Mouse (Mus musculus) spleen, postnatal 10 days (tissue): Measurements from ENCODE around the gene Myo1g.

ENCODE experiments used
- DNase-seq, 2 experiments: peaks; one replicate each; pipeline ENCODE4 v3.0.0; 2021 to 2022; ENCODE audit warnings: low spot score in 2 of 2

Gene Myo1g

GRCm38 (mm10) chr11:6489257-6489656 lies 31.5 kb downstream of the Myo1g start:
- DNase-seq: no peak

DNA sequence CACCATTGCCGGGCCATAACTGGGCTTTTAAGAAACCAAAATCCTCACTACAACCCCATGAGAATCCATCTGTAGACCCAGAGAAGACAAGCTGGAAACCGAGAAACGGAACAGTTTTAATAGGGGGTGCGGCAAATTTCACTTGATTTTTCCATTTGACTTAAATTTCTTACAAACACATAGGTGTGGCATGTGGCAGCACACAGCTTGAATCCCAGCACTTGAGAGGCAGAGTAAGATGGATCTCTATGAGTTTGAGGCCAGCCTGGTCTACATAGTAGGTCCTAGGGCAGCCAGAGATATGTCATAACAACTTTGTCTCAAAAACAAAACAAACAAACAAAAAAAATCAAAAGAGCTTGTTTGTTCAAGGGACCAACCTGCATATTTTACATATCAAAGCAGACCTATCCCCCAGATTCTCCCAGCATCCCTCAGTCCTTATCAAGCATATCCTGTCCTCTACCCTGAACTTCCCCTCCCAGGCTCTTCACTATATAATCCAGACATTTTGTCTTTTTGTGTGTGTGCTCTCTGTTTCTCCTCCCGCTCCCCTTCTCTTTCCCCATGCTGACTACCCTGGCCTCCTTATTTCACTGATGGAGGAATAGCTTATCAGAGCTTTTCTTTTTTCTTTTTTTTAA lies 32.6 kb downstream of the Myo1g start:
- no peak for DNase-seq

DNA sequence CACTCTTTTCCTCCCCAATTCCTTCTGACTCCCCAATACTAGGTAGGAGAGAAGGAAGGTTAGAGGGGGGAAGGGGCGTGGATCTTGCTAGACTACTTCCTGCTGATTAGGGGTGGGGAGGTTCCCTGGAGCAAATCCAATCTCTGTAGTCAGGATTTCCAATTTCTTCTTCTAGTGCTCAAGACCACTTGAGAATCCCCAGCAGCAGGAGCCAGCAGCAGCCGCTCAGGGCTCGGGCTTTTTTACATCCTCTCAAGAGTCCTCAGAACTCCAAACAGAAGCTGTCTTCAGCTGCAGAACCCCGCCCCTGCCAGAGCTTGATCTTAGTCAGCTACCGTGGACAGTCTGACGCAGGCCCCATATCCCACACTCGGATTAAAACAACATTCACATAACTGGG lies 33.3 kb downstream of the Myo1g start:
- no peak for DNase-seq

- DNase-seq: no peak
Observed at GRCm38 (mm10) chr11:6486916-6487315, 33.8 kb downstream of the Myo1g start.

GRCm38 (mm10) chr11:6484244-6484959 lies 36.4 kb downstream of the Myo1g start:
- DNase-seq: no peak

DNA sequence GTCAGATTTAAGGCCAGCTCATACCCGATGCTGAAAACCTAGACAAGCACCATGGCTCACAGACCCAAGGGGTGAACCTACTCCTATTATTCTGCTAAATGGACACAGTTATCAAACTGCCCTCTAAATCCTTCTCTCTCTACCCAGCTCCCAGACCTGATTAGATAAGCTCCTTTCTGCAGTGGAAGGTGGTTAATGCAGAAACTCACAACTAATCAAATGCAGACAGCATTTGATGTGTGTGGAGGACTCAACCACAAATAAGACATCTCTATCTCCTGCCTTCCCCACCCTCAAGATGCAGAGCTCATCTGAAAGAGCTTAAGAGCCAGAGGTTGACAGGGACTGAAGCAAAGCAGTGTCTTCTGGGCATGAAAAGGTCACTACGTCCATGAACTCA lies 37.7 kb downstream of the Myo1g start:
- DNase-seq: no peak

- no peak for DNase-seq
Observed at GRCm38 (mm10) chr11:6481669-6482185, 39.0 kb downstream of the Myo1g start.

DNA sequence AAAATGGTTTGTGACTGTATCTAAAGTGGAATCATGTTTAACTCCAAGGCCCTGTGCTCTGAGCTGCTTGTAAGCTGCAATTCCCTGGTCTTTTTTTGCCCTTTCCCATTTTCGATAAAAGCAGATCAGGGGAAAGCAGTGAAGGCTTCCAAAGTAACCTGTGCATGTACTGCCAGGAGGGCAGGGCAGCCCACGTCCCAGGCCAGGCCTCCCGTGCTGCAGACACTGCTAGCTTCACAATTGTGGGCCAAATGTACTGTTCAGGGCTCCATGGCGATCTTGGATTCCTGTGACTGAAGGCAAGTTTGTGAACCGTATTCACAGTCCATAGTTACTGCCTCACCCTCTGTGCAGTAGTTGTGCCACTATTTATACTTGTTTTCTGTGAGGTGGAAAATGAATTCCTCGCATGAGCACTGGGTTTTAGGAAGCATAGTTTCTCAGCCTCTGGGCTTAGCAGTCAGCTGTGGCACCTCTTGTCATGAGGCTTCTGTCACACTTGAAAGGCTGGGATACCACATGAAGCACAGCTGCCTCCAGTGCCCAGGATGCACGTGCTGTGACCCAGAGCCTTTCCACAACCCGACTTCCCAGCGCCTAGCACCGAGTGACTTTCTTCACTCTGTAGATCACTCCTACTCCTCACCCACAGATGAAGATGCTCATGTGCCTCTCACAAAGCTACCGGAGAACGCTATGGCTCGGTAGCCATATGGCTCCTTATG lies 39.9 kb downstream of the Myo1g start:
- DNase-seq: no peak

GRCm38 (mm10) chr11:6480191-6480590 lies 40.6 kb downstream of the Myo1g start:
- DNase-seq: no peak

GRCm38 (mm10) chr11:6479231-6479630 lies 41.5 kb downstream of the Myo1g start:
- no peak for DNase-seq

DNA sequence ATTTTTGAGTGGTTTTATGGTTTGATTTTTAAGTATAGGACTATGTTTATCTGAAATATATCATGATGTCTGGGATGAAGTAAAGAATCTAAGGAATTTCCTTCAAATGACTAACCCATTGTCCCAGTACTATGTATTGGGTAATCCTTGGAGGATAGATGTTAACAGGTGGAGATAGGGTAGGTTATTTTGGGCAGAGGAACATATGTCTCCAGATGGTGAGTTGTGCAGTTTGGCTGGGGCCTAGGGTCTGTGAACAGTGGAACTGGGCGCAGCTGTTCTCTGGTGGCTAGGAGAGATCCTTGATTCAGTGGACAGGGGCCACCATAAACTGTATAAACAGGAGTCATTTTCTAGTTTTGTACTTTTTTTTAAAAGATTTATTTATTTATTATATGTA lies 43.4 kb downstream of the Myo1g start:
- no peak for DNase-seq

GRCm38 (mm10) chr11:6476876-6477275 lies 43.9 kb downstream of the Myo1g start:
- DNase-seq: no peak

DNA sequence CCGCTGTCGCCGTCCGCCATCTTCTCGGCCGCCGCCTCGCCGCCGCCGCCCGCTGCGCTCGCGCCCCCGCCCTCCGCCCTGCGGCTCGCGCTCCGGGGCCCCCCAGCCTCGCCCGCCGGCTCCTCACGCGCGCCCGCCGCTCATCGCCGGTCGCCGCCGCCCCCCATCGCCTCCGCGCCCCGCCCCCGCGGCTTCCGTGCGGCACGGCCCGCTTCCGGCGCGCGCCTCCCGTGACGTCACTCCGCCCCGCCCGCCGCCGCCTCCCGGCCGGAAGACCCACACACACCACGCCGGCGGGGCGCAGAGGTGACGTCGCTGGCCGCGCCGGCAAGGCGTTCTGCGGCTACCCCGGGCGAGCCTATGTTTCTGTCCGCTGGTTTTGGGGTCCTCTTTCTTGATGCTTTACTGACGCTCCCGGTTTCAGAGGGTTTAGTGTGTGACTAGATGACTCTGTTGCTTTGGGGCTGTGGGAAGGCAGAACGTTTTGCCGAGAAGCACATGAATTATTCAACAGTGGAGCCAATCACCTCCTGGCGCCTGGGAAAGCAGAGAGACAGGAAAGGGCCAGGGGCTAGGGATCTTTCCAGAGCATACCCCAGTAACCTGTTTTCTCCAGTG lies 44.8 kb downstream of the Myo1g start, which contains the start of gene Purb:
TSS of gene Purb (minus strand) at position 51 of the 618 bp plus-strand sequence.
- peak; percentile 94 to 96 for DNase-seq

- peak; percentile 70 to 76 for DNase-seq
Observed at GRCm38 (mm10) chr11:6474874-6475731, 45.7 kb downstream of the Myo1g start.

GRCm38 (mm10) chr11:6474381-6474780 lies 46.4 kb downstream of the Myo1g start:
- no peak for DNase-seq

DNA sequence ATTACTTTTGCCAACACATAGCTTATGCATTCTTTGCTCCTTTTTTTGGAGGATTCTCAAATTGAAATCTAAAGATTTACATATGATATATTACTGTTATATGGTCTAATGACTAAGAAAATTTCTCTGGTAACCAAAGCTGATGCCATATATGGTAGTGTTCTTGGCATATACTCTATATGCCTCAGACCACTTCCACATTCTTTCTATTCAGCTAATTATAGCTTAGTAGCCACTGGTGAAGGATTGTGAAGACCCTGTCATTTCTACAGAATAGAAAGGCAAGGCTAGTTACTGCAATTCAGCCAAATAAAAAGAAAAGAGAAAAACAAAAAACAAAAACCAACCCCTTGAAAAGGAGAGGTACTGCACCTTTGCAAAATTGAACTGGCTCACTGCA lies 48.7 kb downstream of the Myo1g start:
- no peak for DNase-seq

- no peak for DNase-seq
Observed at GRCm38 (mm10) chr11:6471493-6471892, 49.3 kb downstream of the Myo1g start.

DNA sequence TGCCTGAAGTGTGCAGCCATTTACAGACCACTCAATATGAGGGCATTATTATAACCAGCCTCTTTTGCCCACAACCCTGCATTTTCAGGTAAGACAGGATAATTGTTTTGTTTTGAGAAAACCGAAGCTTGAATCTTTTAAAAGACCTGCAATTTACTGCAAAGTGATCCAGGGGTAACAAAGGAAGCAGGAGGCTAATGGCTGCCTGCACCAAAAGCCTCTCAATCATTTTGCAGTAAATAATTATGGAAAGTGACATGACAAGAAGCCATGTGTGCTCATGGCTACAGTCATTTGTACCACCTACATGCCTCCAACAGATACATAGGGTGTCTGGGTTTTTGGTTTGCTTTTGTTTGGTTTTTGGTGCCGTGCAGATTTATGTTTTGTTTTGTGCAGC lies 49.7 kb downstream of the Myo1g start:
- no peak for DNase-seq

GRCm38 (mm10) chr11:6468541-6468940 lies 52.2 kb downstream of the Myo1g start:
- DNase-seq: no peak

GRCm38 (mm10) chr11:6465122-6465521 lies 55.6 kb downstream of the Myo1g start:
- DNase-seq: peak; percentile 49 to 78

DNA sequence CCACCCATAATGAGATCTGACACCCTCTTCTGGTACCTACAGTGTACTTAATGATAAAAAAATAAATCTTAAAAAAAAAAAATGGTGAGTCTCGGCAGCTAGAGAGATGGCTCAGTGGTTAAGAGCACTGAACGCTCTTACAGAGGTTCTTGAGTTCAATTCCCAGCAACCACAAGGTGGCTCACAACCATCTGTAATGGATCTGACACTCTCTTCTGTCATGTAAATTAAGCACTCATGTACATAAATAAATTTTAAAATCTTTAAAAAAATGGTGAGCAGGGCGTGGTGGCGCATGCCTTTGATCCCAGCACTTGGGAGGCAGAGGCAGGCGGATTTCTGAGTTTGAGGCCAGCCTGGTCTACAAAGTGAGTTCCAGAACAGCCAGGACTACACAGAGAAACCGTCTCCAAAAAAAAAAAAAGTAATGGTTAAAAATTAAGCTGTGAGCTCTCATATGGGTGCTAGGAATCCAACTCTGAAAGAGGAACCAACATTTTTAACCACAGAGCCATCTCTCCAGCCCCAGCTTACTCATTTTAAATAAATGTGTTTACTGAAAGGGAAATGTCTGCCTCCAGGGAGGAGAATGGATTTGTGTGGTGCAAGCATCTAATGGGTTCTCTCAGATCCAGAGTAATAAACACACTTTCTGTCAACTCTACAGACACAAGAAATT lies 57.5 kb downstream of the Myo1g start:
- DNase-seq: no peak
